Mouse (Mus musculus): Measurements from ENCODE around the gene Snai3. TPM values are rescaled to one million over a fixed set of nuclear protein-coding genes. Genes with fewer than 3 reads are reported as not detected.

Snai3 gene
- polyA plus RNA-seq, 1 experiment from 2014 or later: not detected

GRCm38 (mm10) chr8:122475580-122476320 is 15.2 kb upstream of the Snai3 start, which contains the start of the genes Rnf166 and Ctu2:
Rnf166 (minus strand) TSS chr8:122476064.
Ctu2 (plus strand) TSS chr8:122476143.
- Histone ChIP-seq H3K4me1 (ENCODE audit: control insufficient read depth, insufficient read depth, low read length) (peaks cover 15% of the 10 kb centered on the region), H3K4me3 (ENCODE audit: low read depth, low read length) (peak within 1 kb of the TSS; percentile 61), H3K4me2 (peak within 1 kb of the TSS; percentile 92), H3K27ac (ENCODE audit: low read depth, low read length) (no peak within 1 kb of the TSS), H3K36me3 (ENCODE audit: control insufficient read depth, insufficient read depth, low read length) (peaks cover 10% of the 10 kb centered on the region), H3K9me3 (ENCODE audit: control insufficient read depth, low read length) (no peaks in the 10 kb centered on the region), H3K27me3 (ENCODE audit: control insufficient read depth, insufficient read depth, low read length) (no peaks in the 10 kb centered on the region), H3K9ac (ENCODE audit: low read length) (peak within 1 kb of the TSS; percentile 69)
- DNase-seq (ENCODE audit: low spot score, missing footprints) (peak; percentile 100), ATAC-seq (ENCODE audit: low FRiP score) (peak; percentile 95)
- WGBS: under 1% methylated on average over 94 of the region's 103 CpGs

- WGBS: 13% methylated on average over 16 of the region's 16 CpGs
- H3K4me2 ChIP-seq: peak overlapping the region; percentile 92
- H3K36me3 ChIP-seq (ENCODE audit: control insufficient read depth, insufficient read depth, low read length): peaks cover 10% of the 10 kb centered on the region
- peaks cover 15% of the 10 kb centered on the region for H3K4me1 ChIP-seq (ENCODE audit: control insufficient read depth, insufficient read depth, low read length)
- H3K27me3 ChIP-seq (ENCODE audit: control insufficient read depth, insufficient read depth, low read length): no peaks in the 10 kb centered on the region
- no peak overlapping the region for H3K27ac ChIP-seq (ENCODE audit: low read depth, low read length)
- ATAC-seq (ENCODE audit: low FRiP score) (no peak; the same call in 1 of the 2 replicates), DNase-seq (ENCODE audit: low spot score, missing footprints) (no peak)
- peak overlapping the region; percentile 69 for H3K9ac ChIP-seq (ENCODE audit: low read length)
- H3K4me3 ChIP-seq (ENCODE audit: low read depth, low read length): peak overlapping the region; percentile 61
- no peaks in the 10 kb centered on the region for H3K9me3 ChIP-seq (ENCODE audit: control insufficient read depth, low read length)
Measured at GRCm38 (mm10) chr8:122474951-122475560, 14.5 kb upstream of the Snai3 start.

GRCm38 (mm10) chr8:122473911-122474421 is 13.4 kb upstream of the Snai3 start:
- H3K36me3 ChIP-seq (ENCODE audit: control insufficient read depth, insufficient read depth, low read length): 0 out of 2 replicates have a peak, but pooled peaks cover 3% of the 10 kb centered on the region
- H3K4me2 ChIP-seq: no peak overlapping the region
- ATAC-seq (ENCODE audit: low FRiP score): no peak
- peaks cover 15% of the 10 kb centered on the region for H3K4me1 ChIP-seq (ENCODE audit: control insufficient read depth, insufficient read depth, low read length)
- DNase-seq (ENCODE audit: low spot score, missing footprints): no peak
- no peaks in the 10 kb centered on the region for H3K9me3 ChIP-seq (ENCODE audit: control insufficient read depth, low read length)
- 91% methylated on average over 8 of the region's 8 CpGs for WGBS
- no peak overlapping the region for H3K9ac ChIP-seq (ENCODE audit: low read length)
- H3K27me3 ChIP-seq (ENCODE audit: control insufficient read depth, insufficient read depth, low read length): no peaks in the 10 kb centered on the region
- no peak overlapping the region for H3K27ac ChIP-seq (ENCODE audit: low read depth, low read length)
- no peak overlapping the region for H3K4me3 ChIP-seq (ENCODE audit: low read depth, low read length)

GRCm38 (mm10) chr8:122470691-122471090 is 10.2 kb upstream of the Snai3 start:
- H3K27ac ChIP-seq (ENCODE audit: low read depth, low read length): no peak overlapping the region
- no peak overlapping the region for H3K9ac ChIP-seq (ENCODE audit: low read length)
- DNase-seq (ENCODE audit: low spot score, missing footprints) (no peak), ATAC-seq (ENCODE audit: low FRiP score) (no peak)
- H3K27me3 ChIP-seq (ENCODE audit: control insufficient read depth, insufficient read depth, low read length): no peaks in the 10 kb centered on the region
- H3K36me3 ChIP-seq (ENCODE audit: control insufficient read depth, insufficient read depth, low read length): no peaks in the 10 kb centered on the region
- H3K4me3 ChIP-seq (ENCODE audit: low read depth, low read length): no peak overlapping the region
- peaks cover 7% of the 10 kb centered on the region for H3K4me1 ChIP-seq (ENCODE audit: control insufficient read depth, insufficient read depth, low read length)
- no peaks in the 10 kb centered on the region for H3K9me3 ChIP-seq (ENCODE audit: control insufficient read depth, low read length)
- no peak overlapping the region for H3K4me2 ChIP-seq
- WGBS: 86% methylated on average over 5 of the region's 5 CpGs

GRCm38 (mm10) chr8:122469965-122470364 is 9.4 kb upstream of the Snai3 start:
- no peak overlapping the region for H3K4me2 ChIP-seq
- H3K4me1 ChIP-seq (ENCODE audit: control insufficient read depth, insufficient read depth, low read length): peaks cover 3% of the 10 kb centered on the region
- DNase-seq (ENCODE audit: low spot score, missing footprints) (no peak), ATAC-seq (ENCODE audit: low FRiP score) (no peak)
- no peaks in the 10 kb centered on the region for H3K36me3 ChIP-seq (ENCODE audit: control insufficient read depth, insufficient read depth, low read length)
- H3K27me3 ChIP-seq (ENCODE audit: control insufficient read depth, insufficient read depth, low read length): no peaks in the 10 kb centered on the region
- 89% methylated on average over 10 of the region's 10 CpGs for WGBS
- H3K9ac ChIP-seq (ENCODE audit: low read length): no peak overlapping the region
- no peak overlapping the region for H3K27ac ChIP-seq (ENCODE audit: low read depth, low read length)
- H3K9me3 ChIP-seq (ENCODE audit: control insufficient read depth, low read length): no peaks in the 10 kb centered on the region
- no peak overlapping the region for H3K4me3 ChIP-seq (ENCODE audit: low read depth, low read length)

GRCm38 (mm10) chr8:122469407-122469806 is 8.9 kb upstream of the Snai3 start:
- no peak for ATAC-seq (ENCODE audit: low FRiP score)
- Histone ChIP-seq H3K27me3 (ENCODE audit: control insufficient read depth, insufficient read depth, low read length) (no peaks in the 10 kb centered on the region), H3K4me3 (ENCODE audit: low read depth, low read length) (no peak overlapping the region), H3K4me2 (no peak overlapping the region), H3K9me3 (ENCODE audit: control insufficient read depth, low read length) (no peaks in the 10 kb centered on the region), H3K27ac (ENCODE audit: low read depth, low read length) (no peak overlapping the region), H3K9ac (ENCODE audit: low read length) (no peak overlapping the region), H3K4me1 (ENCODE audit: control insufficient read depth, insufficient read depth, low read length) (no peaks in the 10 kb centered on the region), H3K36me3 (ENCODE audit: control insufficient read depth, insufficient read depth, low read length) (no peaks in the 10 kb centered on the region)
- DNase-seq (ENCODE audit: low spot score, missing footprints): no peak
- WGBS: 83% methylated on average over 6 of the region's 6 CpGs

GRCm38 (mm10) chr8:122467816-122468215 is 7.3 kb upstream of the Snai3 start:
- no peaks in the 10 kb centered on the region for H3K27me3 ChIP-seq (ENCODE audit: control insufficient read depth, insufficient read depth, low read length)
- DNase-seq (ENCODE audit: low spot score, missing footprints) (no peak), ATAC-seq (ENCODE audit: low FRiP score) (no peak)
- WGBS: 93% methylated on average over 13 of the region's 13 CpGs
- H3K4me3 ChIP-seq (ENCODE audit: low read depth, low read length): no peak overlapping the region
- H3K36me3 ChIP-seq (ENCODE audit: control insufficient read depth, insufficient read depth, low read length): no peaks in the 10 kb centered on the region
- no peaks in the 10 kb centered on the region for H3K4me1 ChIP-seq (ENCODE audit: control insufficient read depth, insufficient read depth, low read length)
- H3K27ac ChIP-seq (ENCODE audit: low read depth, low read length): no peak overlapping the region
- H3K4me2 ChIP-seq: no peak overlapping the region
- no peak overlapping the region for H3K9ac ChIP-seq (ENCODE audit: low read length)
- H3K9me3 ChIP-seq (ENCODE audit: control insufficient read depth, low read length): no peaks in the 10 kb centered on the region

GRCm38 (mm10) chr8:122464985-122465384 is 4.5 kb upstream of the Snai3 start:
- Histone ChIP-seq H3K27me3 (ENCODE audit: control insufficient read depth, insufficient read depth, low read length) (peaks cover 20% of the 10 kb centered on the region), H3K4me1 (ENCODE audit: control insufficient read depth, insufficient read depth, low read length) (peaks cover 12% of the 10 kb centered on the region), H3K4me3 (ENCODE audit: low read depth, low read length) (no peak overlapping the region), H3K4me2 (no peak overlapping the region), H3K9me3 (ENCODE audit: control insufficient read depth, low read length) (no peaks in the 10 kb centered on the region), H3K27ac (ENCODE audit: low read depth, low read length) (no peak overlapping the region), H3K36me3 (ENCODE audit: control insufficient read depth, insufficient read depth, low read length) (no peaks in the 10 kb centered on the region), H3K9ac (ENCODE audit: low read length) (no peak overlapping the region)
- DNase-seq (ENCODE audit: low spot score, missing footprints): no peak
- WGBS: 73% methylated on average over 7 of the region's 7 CpGs
- no peak for ATAC-seq (ENCODE audit: low FRiP score)

Data from midbrain, embryonic 11.5 days (tissue).